Mouse (Mus musculus) G1E (cell line): ENCODE data around the gene Crlf1.

Experiments
- CTCF ChIP-seq: IDR thresholded peaks from 2 replicates; pipeline ENCODE4 v1.5.1; 2012; ENCODE audit warnings: low read depth, low read length, inconsistent platforms, mixed read lengths
- GATA1 ChIP-seq: IDR thresholded peaks from 2 replicates; pipeline ENCODE4 v1.6.1; 2012; ENCODE audit warnings: borderline replicate concordance, low read length, inconsistent platforms, mixed read lengths

GRCm38 (mm10) chr8:70503062-70503750, 10.2 kb downstream of the Crlf1 start:
- TF ChIP-seq CTCF (peak; percentile 89), GATA1 (no peak)
